Mouse (Mus musculus) ES-E14 (cell line): Measurements from ENCODE around the gene Gpr182.

Source experiments
- HCFC1 ChIP-seq: IDR thresholded peaks from 2 replicates; pipeline ENCODE4 v1.6.1; 2012; ENCODE audit warnings: low read length, inconsistent platforms, borderline replicate concordance; ENCODE audit not compliant: insufficient read depth
- ZC3H11A ChIP-seq: IDR thresholded peaks from 2 replicates; pipeline ENCODE4 v1.6.1; 2012; ENCODE audit warnings: low read depth, mild to moderate bottlenecking, inconsistent platforms, low read length, borderline replicate concordance

DNA sequence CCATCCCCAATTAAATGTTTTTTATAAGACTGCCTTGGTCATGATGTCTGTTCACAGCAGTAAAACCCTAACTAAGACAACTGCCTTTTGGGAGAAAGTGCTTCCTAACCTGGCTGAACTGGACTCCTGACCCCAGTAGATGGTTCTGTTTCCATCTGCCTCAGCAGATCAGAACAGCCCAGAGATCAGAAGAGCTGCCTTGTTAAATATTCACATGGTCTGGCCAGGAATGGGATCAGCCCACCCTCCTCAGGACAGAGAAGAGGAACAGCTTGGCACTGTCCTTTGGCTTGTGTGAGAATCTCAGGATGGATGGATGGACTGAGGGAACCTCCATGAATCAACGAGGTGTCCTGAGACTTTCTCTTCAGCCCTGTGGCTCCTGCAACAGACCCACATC is 47.8 kb upstream of the Gpr182 start:
- TF ChIP-seq HCFC1, result no peak
- no peak for TF ChIP-seq ZC3H11A
